ENCODE assay signal across 8 mouse cellular contexts in the genomic region with DNA sequence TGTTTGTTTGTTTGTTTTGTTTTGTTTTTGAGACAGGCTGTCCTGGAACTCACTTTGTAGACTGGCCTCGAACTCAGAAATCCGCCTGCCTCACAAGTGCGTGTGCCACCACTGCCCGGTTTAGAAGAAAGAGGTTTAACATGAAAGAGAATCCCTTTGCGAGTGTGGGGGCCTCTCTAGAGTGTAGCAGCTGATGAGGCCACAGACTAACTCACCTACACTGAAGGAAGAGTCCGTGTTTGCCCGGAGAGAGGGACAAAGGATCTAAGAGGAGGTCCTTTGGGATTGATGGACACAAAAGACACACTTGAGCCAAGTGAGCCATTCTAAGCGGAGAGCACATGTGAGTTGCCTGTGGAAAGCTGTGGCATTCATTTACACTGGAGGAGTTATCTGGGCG. TPM values are rescaled to one million over a fixed set of nuclear protein-coding genes. Genes with fewer than 3 reads are reported as not detected.
DNase-seq lines count a peak whose midpoint lies in the region; ATAC-seq and TF ChIP-seq lines count a peak whose summit lies in the region.

No protein-coding gene starts in this region.

- peak overlapping the region; percentile 71 for H3K4me2 ChIP-seq in heart, embryonic 15.5 days
- H3K4me2 ChIP-seq in forebrain, embryonic 12.5 days: peak overlapping the region; percentile 2; the same call in 1 of the 2 replicates
- H3K4me2 ChIP-seq in liver, embryonic 11.5 days: peak overlapping the region; percentile 88

- no peaks in the 10 kb centered on the region for H3K9me3 ChIP-seq in heart, embryonic 15.5 days (replicated peaks)
- H3K9me3 ChIP-seq in ES-Bruce4 (replicated peaks; ENCODE audit: control insufficient read depth, insufficient read depth, low read length, poor library complexity, severe bottlenecking): no peaks in the 10 kb centered on the region
- no peaks in the 10 kb centered on the region for H3K9me3 ChIP-seq in forebrain, embryonic 12.5 days
- H3K9me3 ChIP-seq in liver, embryonic 11.5 days (ENCODE audit: control insufficient read depth, low read length): no peaks in the 10 kb centered on the region

- peaks cover 84% of the 10 kb centered on the region for H3K27me3 ChIP-seq in heart, embryonic 15.5 days
- no peaks in the 10 kb centered on the region; the same call in 1 of the 2 replicates for H3K27me3 ChIP-seq in ES-Bruce4 (ENCODE audit: control insufficient read depth, insufficient read depth, low read length, poor library complexity, severe bottlenecking)
- peaks cover 71% of the 10 kb centered on the region for H3K27me3 ChIP-seq in forebrain, embryonic 12.5 days
- H3K27me3 ChIP-seq in liver, embryonic 11.5 days (replicated peaks; ENCODE audit: control insufficient read depth, insufficient read depth, low read length): peaks cover 50% of the 10 kb centered on the region

- no peak for TF ChIP-seq CTCF in ES-Bruce4 (IDR thresholded peaks at IDR 0.05; ENCODE audit: low read depth, low read length)

- no peak for TF ChIP-seq EP300 in ES-Bruce4 (IDR thresholded peaks at IDR 0.05; ENCODE audit: insufficient read depth, low read depth, low read length)

- intact Hi-C loops in left cerebral cortex, postnatal 14 days (cut with DNase I): loop anchor here (1.0 kb wide), 1 partner anchor 52 kb away; no protein-coding TSS in a partner anchor

- WGBS in heart, embryonic 15.5 days: 21% methylated on average over 9 of the region's 9 CpGs
- WGBS in forebrain, embryonic 12.5 days: 22% methylated on average over 9 of the region's 9 CpGs
- 28% methylated on average over 9 of the region's 9 CpGs for WGBS in liver, embryonic 11.5 days

- H3K9ac ChIP-seq in heart, embryonic 15.5 days: no peak overlapping the region
- H3K9ac ChIP-seq in ES-Bruce4 (ENCODE audit: low read depth, poor library complexity, severe bottlenecking): no peak overlapping the region; the same call in 1 of the 2 replicates
- no peak overlapping the region for H3K9ac ChIP-seq in forebrain, embryonic 12.5 days
- H3K9ac ChIP-seq in liver, embryonic 11.5 days (ENCODE audit: low read depth, low read length): no peak overlapping the region

- TF ChIP-seq POLR2A in ES-Bruce4 (IDR thresholded peaks at IDR 0.05; ENCODE audit: insufficient read depth, low read length): no peak

- H3K4me1 ChIP-seq in heart, embryonic 15.5 days (replicated peaks): peaks cover 32% of the 10 kb centered on the region
- peaks cover 4% of the 10 kb centered on the region for H3K4me1 ChIP-seq in ES-Bruce4 (ENCODE audit: control insufficient read depth, insufficient read depth, low read length)
- peaks cover 25% of the 10 kb centered on the region for H3K4me1 ChIP-seq in forebrain, embryonic 12.5 days
- peaks cover 36% of the 10 kb centered on the region for H3K4me1 ChIP-seq in liver, embryonic 11.5 days (replicated peaks; ENCODE audit: control insufficient read depth, insufficient read depth, low read length)

- H3K27ac ChIP-seq in heart, embryonic 15.5 days: no peak overlapping the region
- no peak overlapping the region for H3K27ac ChIP-seq in ES-Bruce4 (ENCODE audit: insufficient read depth, low read length)
- no peak overlapping the region for H3K27ac ChIP-seq in forebrain, embryonic 12.5 days
- H3K27ac ChIP-seq in liver, embryonic 11.5 days (ENCODE audit: low read depth, low read length): no peak overlapping the region

- no peak for DNase-seq in heart, adult 18-20 months
- peak; percentile 30 for DNase-seq in liver, embryonic 11.5 days (ENCODE audit: low spot score)
- DNase-seq in right cerebral cortex, adult 18-20 months: no peak
- no peak for DNase-seq in spleen, postnatal 36 days (ENCODE audit: low spot score in 2 of 2)
- DNase-seq in left cerebral cortex, postnatal 14 days (ENCODE audit: low spot score in 2 of 2): no peak

- no peak for ATAC-seq in heart, embryonic 15.5 days (replicated peaks; ENCODE audit: insufficient number of reproducible peaks, insufficient read depth, low FRiP score, low read depth)
- no peak for ATAC-seq in forebrain, embryonic 12.5 days (ENCODE audit: low FRiP score)
- ATAC-seq in liver, embryonic 11.5 days (replicated peaks; ENCODE audit: low FRiP score): no peak

- H3K4me3 ChIP-seq in heart, embryonic 15.5 days: 0 out of 2 replicates have a peak overlapping the region, but pooled peaks have one; percentile 41
- peak overlapping the region; percentile 30 for H3K4me3 ChIP-seq in ES-Bruce4 (ENCODE audit: low read depth, low read length)
- H3K4me3 ChIP-seq in forebrain, embryonic 12.5 days (replicated peaks): no peak overlapping the region
- H3K4me3 ChIP-seq in liver, embryonic 11.5 days (ENCODE audit: low read depth, low read length): peak overlapping the region; percentile 19; the same call in 1 of the 2 replicates

- H3K36me3 ChIP-seq in heart, embryonic 15.5 days: no peaks in the 10 kb centered on the region
- H3K36me3 ChIP-seq in ES-Bruce4 (ENCODE audit: control insufficient read depth, insufficient read depth, low read length, poor library complexity, severe bottlenecking): no peaks in the 10 kb centered on the region
- no peaks in the 10 kb centered on the region for H3K36me3 ChIP-seq in forebrain, embryonic 12.5 days (replicated peaks)
- H3K36me3 ChIP-seq in liver, embryonic 11.5 days (ENCODE audit: control insufficient read depth, insufficient read depth, low read length): no peaks in the 10 kb centered on the region

RNA-seq across cellular contexts. Expression of a gene that starts 3.2 kb away (rescaled TPM):
- polyA plus RNA-seq in heart, embryonic 15.5 days (2015; fragmentation: Nextera tagmentation; extraction: Ambion mirVana): 15.6 and 16.7 TPM in 2 replicates
- total RNA-seq in heart, adult 18-20 months (2021): 1 to 10 TPM; 8.0 to 9.2 TPM
- 24.6 and 35.2 TPM in 2 replicates for polyA plus RNA-seq in ES-Bruce4 (2011; ENCODE audit: insufficient read depth, insufficient read length, low read depth, missing spikeins)
- 0.86 and 2.2 TPM in 2 replicates for polyA plus RNA-seq in forebrain, embryonic 12.5 days (2016; fragmentation: Nextera tagmentation; extraction: Ambion mirVana)
- polyA plus RNA-seq in liver, embryonic 11.5 days (2014; fragmentation: Nextera tagmentation; extraction: Ambion mirVana): 3.6 and 5.2 TPM in 2 replicates
- 1 to 10 TPM; 1.1 to 1.4 TPM for total RNA-seq in left cerebral cortex, postnatal 14 days (2021)

RNA-seq across cellular contexts. Expression of a gene that starts 12.2 kb away (rescaled TPM):
- 1.5 and 5.7 TPM in 2 replicates for polyA plus RNA-seq in heart, embryonic 15.5 days (2015; fragmentation: Nextera tagmentation; extraction: Ambion mirVana)
- total RNA-seq in heart, adult 18-20 months (2021): 1 to 10 TPM; 1.8 to 7.9 TPM
- 7.7 and 9.5 TPM in 2 replicates for polyA plus RNA-seq in ES-Bruce4 (2011; ENCODE audit: insufficient read depth, insufficient read length, low read depth, missing spikeins)
- 13.3 and 14.7 TPM in 2 replicates for polyA plus RNA-seq in forebrain, embryonic 12.5 days (2016; fragmentation: Nextera tagmentation; extraction: Ambion mirVana)
- polyA plus RNA-seq in liver, embryonic 11.5 days (2014; fragmentation: Nextera tagmentation; extraction: Ambion mirVana): 21.6 and 26.3 TPM in 2 replicates
- total RNA-seq in left cerebral cortex, postnatal 14 days (2021): 100 to 1,000 TPM; 108 to 110 TPM

RNA-seq across cellular contexts. Expression of a gene that starts 12.6 kb away (rescaled TPM):
- polyA plus RNA-seq in heart, embryonic 15.5 days (2015; fragmentation: Nextera tagmentation; extraction: Ambion mirVana): 24.7 and 32.5 TPM in 2 replicates
- 10 to 100 TPM in 1 of 2 experiments, 1 to 10 TPM in 1; 8.9 to 10.1 TPM for total RNA-seq in heart, adult 18-20 months (2021)
- 50.9 and 54.3 TPM in 2 replicates for polyA plus RNA-seq in ES-Bruce4 (2011; ENCODE audit: insufficient read depth, insufficient read length, low read depth, missing spikeins)
- polyA plus RNA-seq in forebrain, embryonic 12.5 days (2016; fragmentation: Nextera tagmentation; extraction: Ambion mirVana): 32.3 and 36.4 TPM in 2 replicates
- polyA plus RNA-seq in liver, embryonic 11.5 days (2014; fragmentation: Nextera tagmentation; extraction: Ambion mirVana): 28.3 and 30.2 TPM in 2 replicates
- total RNA-seq in left cerebral cortex, postnatal 14 days (2021): 100 to 1,000 TPM in 1 of 2 experiments, 10 to 100 TPM in 1; 92.9 to 103 TPM

RNA-seq across cellular contexts. Expression of a gene that starts 18.3 kb away (rescaled TPM):
- polyA plus RNA-seq in heart, embryonic 15.5 days (2015; fragmentation: Nextera tagmentation; extraction: Ambion mirVana): 63.5 and 86.0 TPM in 2 replicates
- total RNA-seq in heart, adult 18-20 months (2021): 10 to 100 TPM; 18.1 to 21.2 TPM
- polyA plus RNA-seq in ES-Bruce4 (2011; ENCODE audit: insufficient read depth, insufficient read length, low read depth, missing spikeins): 49.8 and 50.8 TPM in 2 replicates
- polyA plus RNA-seq in forebrain, embryonic 12.5 days (2016; fragmentation: Nextera tagmentation; extraction: Ambion mirVana): 170 and 172 TPM in 2 replicates
- 64.0 and 70.8 TPM in 2 replicates for polyA plus RNA-seq in liver, embryonic 11.5 days (2014; fragmentation: Nextera tagmentation; extraction: Ambion mirVana)
- 100 to 1,000 TPM; 202 to 203 TPM for total RNA-seq in left cerebral cortex, postnatal 14 days (2021)

RNA-seq across cellular contexts. Expression of a gene that starts 34.1 kb away (rescaled TPM):
- 23.2 and 27.0 TPM in 2 replicates for polyA plus RNA-seq in heart, embryonic 15.5 days (2015; fragmentation: Nextera tagmentation; extraction: Ambion mirVana)
- 10 to 100 TPM; 30.3 to 30.8 TPM for total RNA-seq in heart, adult 18-20 months (2021)
- 36.7 and 39.2 TPM in 2 replicates for polyA plus RNA-seq in ES-Bruce4 (2011; ENCODE audit: insufficient read depth, insufficient read length, low read depth, missing spikeins)
- polyA plus RNA-seq in forebrain, embryonic 12.5 days (2016; fragmentation: Nextera tagmentation; extraction: Ambion mirVana): 19.4 and 20.2 TPM in 2 replicates
- polyA plus RNA-seq in liver, embryonic 11.5 days (2014; fragmentation: Nextera tagmentation; extraction: Ambion mirVana): 43.1 and 43.4 TPM in 2 replicates
- 10 to 100 TPM; 63.6 to 78.9 TPM for total RNA-seq in left cerebral cortex, postnatal 14 days (2021)

Comparison
In these comparisons a context has a peak if more than half of its experiments do, and no peak if none do; other contexts are left out.
1. H3K4me2 ChIP-seq: peak in every context shown above with its lines; median percentile 88 in liver, embryonic 11.5 days; 71 in heart, embryonic 15.5 days; 2 in forebrain, embryonic 12.5 days.